In genomic region chr7:81861921-81862320, GRCm38 (mm10) we compare ENCODE assay signal across 34 mouse cellular contexts. TPM values are rescaled to one million over a fixed set of nuclear protein-coding genes. Genes with fewer than 3 reads are reported as not detected.
DNase-seq lines count a peak whose midpoint lies in the region; ATAC-seq lines count a peak whose summit lies in the region.
"Had no signal": no experiment of that assay in that cellular context is flagged by ENCODE, and none has a peak within 500 bp of the region (broad histone marks: within the 10 kb centered on the region; RNA-seq: fewer than 3 reads in every experiment).

No protein-coding gene starts in this region.

- peaks cover 5% of the 10 kb centered on the region; the same call in 1 of the 2 replicates for H3K4me1 ChIP-seq in forebrain, embryonic 11.5 days (replicated peaks; ENCODE audit: control insufficient read depth, insufficient read depth, low read length)
- H3K4me1 ChIP-seq in forebrain, embryonic 13.5 days, result peaks cover 20% of the 10 kb centered on the region
- peaks cover 53% of the 10 kb centered on the region for H3K4me1 ChIP-seq in heart, embryonic 15.5 days (replicated peaks)

- intact Hi-C loops in left cerebral cortex, postnatal 25 days (cut with DNase I), result loop anchor here (5.0 to 10.0 kb wide), 2 partner anchors 75 to 253 kb away; partner anchors contain the start of gene 3110040N11Rik

- no peak overlapping the region for H3K27ac ChIP-seq in forebrain, embryonic 11.5 days (ENCODE audit: low read depth, low read length)
- H3K27ac ChIP-seq in forebrain, embryonic 13.5 days, result no peak overlapping the region
- peak overlapping the region; percentile 60; the same call in 1 of the 2 replicates for H3K27ac ChIP-seq in heart, embryonic 15.5 days
- H3K27ac ChIP-seq in macrophage, result peak overlapping the region; percentile 94
- H3K27ac ChIP-seq: embryonic facial prominence, embryonic 13.5 days; hindbrain, embryonic 10.5 days; limb, embryonic 12.5 days; liver, embryonic 14.5 days; midbrain, embryonic 12.5 days; neural tube, embryonic 12.5 days had no signal

- 75% methylated on average over 4 of the region's 4 CpGs for WGBS in forebrain, embryonic 11.5 days
- 85% methylated on average over 4 of the region's 4 CpGs for WGBS in forebrain, embryonic 13.5 days
- WGBS in heart, embryonic 15.5 days, result 57% methylated on average over 4 of the region's 4 CpGs
- 68% methylated on average over 4 of the region's 4 CpGs for WGBS in macrophage (ENCODE audit: missing documents)

- peaks cover 66% of the 10 kb centered on the region for H3K79me2 ChIP-seq in macrophage (ENCODE audit: inconsistent target)

- ATAC-seq in forebrain, embryonic 11.5 days (replicated peaks; ENCODE audit: low FRiP score), result no peak
- ATAC-seq in forebrain, embryonic 13.5 days, result no peak
- ATAC-seq in heart, embryonic 15.5 days (replicated peaks; ENCODE audit: insufficient number of reproducible peaks, insufficient read depth, low FRiP score, low read depth), result no peak
- ATAC-seq: activated CD4-positive, CD25-positive, alpha-beta regulatory T cell, adult 4 months; forebrain, embryonic 14.5 days; hindbrain, embryonic 16.5 days; intestine, embryonic 16.5 days; lung, postnatal 0 days had no signal

- no peak overlapping the region for H3K4me3 ChIP-seq in forebrain, embryonic 11.5 days (ENCODE audit: low read depth, low read length)
- no peak overlapping the region for H3K4me3 ChIP-seq in forebrain, embryonic 13.5 days
- H3K4me3 ChIP-seq in heart, embryonic 15.5 days, result no peak overlapping the region
- H3K4me3 ChIP-seq in macrophage (ENCODE audit: inconsistent target), result no peak overlapping the region
- H3K4me3 ChIP-seq: embryonic facial prominence, embryonic 13.5 days; erythroblast, embryonic 14.5 days; hindbrain, embryonic 10.5 days; layer of hippocampus, adult 2 months; limb, embryonic 12.5 days; midbrain, embryonic 12.5 days; neural tube, embryonic 12.5 days had no signal

- peaks cover 2% of the 10 kb centered on the region; the same call in 1 of the 2 replicates for H3K27me3 ChIP-seq in forebrain, embryonic 11.5 days (ENCODE audit: control insufficient read depth, insufficient read depth, low read length)
- H3K27me3 ChIP-seq in forebrain, embryonic 13.5 days, result peaks cover 30% of the 10 kb centered on the region
- H3K27me3 ChIP-seq in heart, embryonic 15.5 days, result no peaks in the 10 kb centered on the region

- H3K9me3 ChIP-seq in forebrain, embryonic 11.5 days (ENCODE audit: control insufficient read depth, low read length), result no peaks in the 10 kb centered on the region
- no peaks in the 10 kb centered on the region for H3K9me3 ChIP-seq in forebrain, embryonic 13.5 days (replicated peaks)
- H3K9me3 ChIP-seq in heart, embryonic 15.5 days (replicated peaks), result no peaks in the 10 kb centered on the region
- H3K9me3 ChIP-seq: embryonic facial prominence, embryonic 13.5 days; hindbrain, embryonic 10.5 days; limb, embryonic 12.5 days; midbrain, embryonic 12.5 days; neural tube, embryonic 12.5 days had no signal

- H3K36me3 ChIP-seq in forebrain, embryonic 11.5 days (ENCODE audit: control insufficient read depth, insufficient read depth, low read length), result no peaks in the 10 kb centered on the region
- H3K36me3 ChIP-seq in forebrain, embryonic 13.5 days (ENCODE audit: poor library complexity, severe bottlenecking), result no peaks in the 10 kb centered on the region; the same call in 1 of the 2 replicates
- H3K36me3 ChIP-seq in heart, embryonic 15.5 days, result 0 out of 2 replicates have a peak, but pooled peaks cover 4% of the 10 kb centered on the region
- H3K36me3 ChIP-seq in macrophage (ENCODE audit: inconsistent target), result peaks cover 23% of the 10 kb centered on the region
- H3K36me3 ChIP-seq: embryonic facial prominence, embryonic 13.5 days; hindbrain, embryonic 10.5 days; limb, embryonic 12.5 days; midbrain, embryonic 12.5 days; neural tube, embryonic 12.5 days had no signal

- H3K9ac ChIP-seq in forebrain, embryonic 11.5 days (ENCODE audit: low read length), result no peak overlapping the region
- no peak overlapping the region for H3K9ac ChIP-seq in forebrain, embryonic 13.5 days
- no peak overlapping the region for H3K9ac ChIP-seq in heart, embryonic 15.5 days
- H3K9ac ChIP-seq: embryonic facial prominence, embryonic 13.5 days; limb, embryonic 12.5 days; liver, embryonic 14.5 days; midbrain, embryonic 12.5 days; neural tube, embryonic 12.5 days had no signal

- peak; percentile 17 for DNase-seq in forebrain, embryonic 11.5 days (ENCODE audit: low spot score)
- DNase-seq in heart, adult 8-10 months (ENCODE audit: low spot score), result no peak
- DNase-seq in retina, postnatal 1 day, result peak; percentile 36
- DNase-seq in retina, embryonic 14.5 days (ENCODE audit: low spot score), result no peak
- DNase-seq in left cerebral cortex, postnatal 25 days (ENCODE audit: low spot score in 2 of 2), result no peak
- DNase-seq: adrenal gland, adult 8-10 months; cerebellum, adult 2 months; cerebellum, postnatal 25 days; kidney, postnatal 25 days; right cerebral cortex, adult 18-20 months; right cerebral cortex, postnatal 4 days had no signal

- H3K4me2 ChIP-seq in forebrain, embryonic 11.5 days (ENCODE audit: low read depth, low read length, severe bottlenecking), result no peak overlapping the region
- no peak overlapping the region for H3K4me2 ChIP-seq in forebrain, embryonic 13.5 days
- H3K4me2 ChIP-seq in heart, embryonic 15.5 days, result no peak overlapping the region; the same call in 1 of the 2 replicates
- H3K4me2 ChIP-seq: embryonic facial prominence, embryonic 13.5 days; midbrain, embryonic 12.5 days had no signal

RNA-seq across cellular contexts. Expression of gene Tm6sf1, which starts 3.1 kb away (rescaled TPM):
- polyA plus RNA-seq in forebrain, embryonic 11.5 days (2014; fragmentation: Nextera tagmentation; extraction: Ambion mirVana), result 11.4 and 14.3 TPM in 2 replicates
- 7.2 and 8.8 TPM in 2 replicates for polyA plus RNA-seq in forebrain, embryonic 13.5 days (2015; fragmentation: Nextera tagmentation; extraction: Ambion mirVana)
- 28.2 and 33.6 TPM in 2 replicates for polyA plus RNA-seq in heart, embryonic 15.5 days (2015; fragmentation: Nextera tagmentation; extraction: Ambion mirVana)
- 10 to 100 TPM in 1 of 4 experiments, 1 to 10 TPM in 3; 8.0 to 10.9 (median 8.8) TPM for total RNA-seq in heart, adult 8-10 months (2022)
- total RNA-seq in macrophage (2018; cell fraction: chromatin; rRNA removed), result 100 to 1,000 TPM in 24 of 26 experiments, 10 to 100 TPM in 2; 42.9 to 414 (median 222) TPM
- 100 to 1,000 TPM in 6 of 26 experiments, 10 to 100 TPM in 20; 52.5 to 116 (median 90.3) TPM for total RNA-seq in macrophage (2018; cell fraction: cytosol; rRNA removed)
- total RNA-seq in macrophage (2018; cell fraction: nucleus; rRNA removed), result 100 to 1,000 TPM in 22 of 26 experiments, 10 to 100 TPM in 4; 56.2 to 552 (median 176) TPM
- polyA plus RNA-seq in macrophage (2018), result 72.9 to 199 TPM (median 101 TPM) in 3 replicates
- 10 to 100 TPM; 29.5 to 30.0 TPM for total RNA-seq in left cerebral cortex, postnatal 25 days (2021)

RNA-seq across cellular contexts. Expression of gene Gm10160, which starts 6.3 kb away (rescaled TPM):
- polyA plus RNA-seq in forebrain, embryonic 11.5 days (2014; fragmentation: Nextera tagmentation; extraction: Ambion mirVana), result not detected in 2 replicates
- not detected in 2 replicates for polyA plus RNA-seq in forebrain, embryonic 13.5 days (2015; fragmentation: Nextera tagmentation; extraction: Ambion mirVana)
- polyA plus RNA-seq in heart, embryonic 15.5 days (2015; fragmentation: Nextera tagmentation; extraction: Ambion mirVana), result not detected in 2 replicates
- not detected for total RNA-seq in heart, adult 8-10 months (2022)
- not detected for total RNA-seq in macrophage (2018; cell fraction: chromatin; rRNA removed)
- not detected for total RNA-seq in macrophage (2018; cell fraction: cytosol; rRNA removed)
- total RNA-seq in macrophage (2018; cell fraction: nucleus; rRNA removed), result not detected
- not detected in 3 replicates for polyA plus RNA-seq in macrophage (2018)
- total RNA-seq in left cerebral cortex, postnatal 25 days (2021), result not detected
- total RNA-seq: adrenal gland, adult 8-10 months; gastrocnemius, adult 8-10 months; granulocyte monocyte progenitor cell, adult 5-6 weeks; layer of hippocampus, adult 2 months; layer of hippocampus, postnatal 25 days had no signal
- polyA plus RNA-seq: activated CD4-positive, CD25-positive, alpha-beta regulatory T cell, adult 4 months; cerebellum, adult 2 months; embryonic facial prominence, embryonic 13.5 days; erythroblast, embryonic 14.5 days; forebrain, embryonic 14.5 days; frontal cortex, adult 2 months; hindbrain, embryonic 10.5 days; hindbrain, embryonic 16.5 days; intestine, embryonic 16.5 days; kidney, embryonic 14.5 days; limb, embryonic 12.5 days; liver, embryonic 14.5 days; lung, postnatal 0 days; midbrain, embryonic 12.5 days; neural tube, embryonic 12.5 days; stomach, embryonic 16.5 days; thymus, postnatal 0 days had no signal

RNA-seq across cellular contexts. Expression of gene Btbd1, which starts 32.7 kb away (rescaled TPM):
- polyA plus RNA-seq in forebrain, embryonic 11.5 days (2014; fragmentation: Nextera tagmentation; extraction: Ambion mirVana), result 97.6 and 102 TPM in 2 replicates
- polyA plus RNA-seq in forebrain, embryonic 13.5 days (2015; fragmentation: Nextera tagmentation; extraction: Ambion mirVana), result 86.0 and 86.9 TPM in 2 replicates
- 83.1 and 85.4 TPM in 2 replicates for polyA plus RNA-seq in heart, embryonic 15.5 days (2015; fragmentation: Nextera tagmentation; extraction: Ambion mirVana)
- total RNA-seq in heart, adult 8-10 months (2022), result 100 to 1,000 TPM; 134 to 162 (median 154) TPM
- total RNA-seq in macrophage (2018; cell fraction: chromatin; rRNA removed), result 100 to 1,000 TPM in 12 of 26 experiments, 10 to 100 TPM in 14; 43.4 to 253 (median 95.3) TPM
- total RNA-seq in macrophage (2018; cell fraction: cytosol; rRNA removed), result 10 to 100 TPM; 33.3 to 80.0 (median 54.7) TPM
- total RNA-seq in macrophage (2018; cell fraction: nucleus; rRNA removed), result 100 to 1,000 TPM in 5 of 26 experiments, 10 to 100 TPM in 21; 29.6 to 130 (median 74.0) TPM
- 50.7 to 145 TPM (median 61.2 TPM) in 3 replicates for polyA plus RNA-seq in macrophage (2018)
- 100 to 1,000 TPM; 120 to 123 TPM for total RNA-seq in left cerebral cortex, postnatal 25 days (2021)

Comparison
In these comparisons a context has a peak if more than half of its experiments do, and no peak if none do; other contexts are left out.
1. DNase-seq: peak in forebrain, embryonic 11.5 days (single experiment) and retina, postnatal 1 day (single experiment); none in heart, adult 8-10 months (single experiment), retina, embryonic 14.5 days (single experiment) and left cerebral cortex, postnatal 25 days (0 of 2).
2. H3K27ac ChIP-seq: peak in heart, embryonic 15.5 days (single experiment) and macrophage (single experiment); none in forebrain, embryonic 11.5 days (single experiment) and forebrain, embryonic 13.5 days (single experiment).